Mouse (Mus musculus) fat pad, adult 2 months (tissue): ENCODE data around the gene Nsl1.

Experiments used
- DNase-seq: peaks from one replicate; pipeline ENCODE4 v3.0.0-alpha.2; 2011; ENCODE audit warnings: low read depth, low spot score; ENCODE audit errors: extremely low read depth

Gene Nsl1

GRCm38 (mm10) chr1:191132240-191132639 lies 69.4 kb downstream of the Nsl1 start:
- DNase-seq, result no peak

DNA sequence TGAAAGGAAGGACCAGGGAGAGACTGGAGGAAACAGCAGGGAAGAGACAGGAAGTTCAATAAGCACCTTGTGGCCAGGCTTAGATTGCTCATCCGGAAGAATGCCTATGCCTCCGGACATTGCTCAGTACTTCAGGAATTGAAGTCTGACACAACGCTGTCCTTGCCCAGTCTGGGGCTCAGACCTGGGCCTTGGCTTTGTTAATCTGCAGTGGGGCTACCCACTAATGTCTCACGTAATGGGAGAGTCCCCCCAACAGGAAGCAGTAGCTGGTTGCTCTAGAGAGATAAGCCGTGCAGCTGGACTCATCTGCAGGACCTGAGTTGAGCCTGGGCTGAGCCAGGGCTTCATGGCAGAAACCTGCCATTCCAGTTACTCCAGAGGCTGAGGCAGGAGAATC lies 70.1 kb downstream of the Nsl1 start:
- no peak for DNase-seq

DNA sequence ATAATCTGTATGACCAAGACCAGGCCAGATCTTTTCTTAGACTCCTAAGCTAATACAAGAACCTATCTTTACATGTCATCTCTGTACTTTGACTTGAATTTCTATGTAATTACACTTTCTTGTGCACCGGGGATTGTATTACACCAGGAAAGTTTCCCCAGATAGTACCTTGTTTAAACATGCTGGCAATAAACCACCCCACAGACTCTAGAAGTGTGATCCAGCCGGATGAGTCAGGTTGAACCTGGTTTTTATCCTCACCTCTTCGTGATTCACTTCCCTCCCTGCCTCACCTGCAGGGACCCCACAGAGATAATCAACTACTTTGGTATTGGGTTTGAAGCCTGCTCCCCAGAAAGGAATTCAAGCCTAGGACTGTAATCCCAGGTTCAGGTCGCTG lies 72.6 kb downstream of the Nsl1 start:
- DNase-seq, result no peak
